Mouse (Mus musculus) embryonic fibroblast, embryonic 13.5 days (primary cell): ENCODE measurements around the gene Lhcgr.

Experiments used
- CTCF ChIP-seq: IDR thresholded peaks from 2 replicates; pipeline ENCODE4 v1.5.1; 2011; ENCODE audit warnings: mild to moderate bottlenecking, control low read depth, low read length, moderate library complexity, borderline replicate concordance; ENCODE audit not compliant: insufficient read depth
- POLR2A ChIP-seq: IDR thresholded peaks from 2 replicates; pipeline ENCODE4 v1.6.1; 2011; ENCODE audit warnings: low read depth, mild to moderate bottlenecking, control low read depth, low read length, moderate library complexity

DNA sequence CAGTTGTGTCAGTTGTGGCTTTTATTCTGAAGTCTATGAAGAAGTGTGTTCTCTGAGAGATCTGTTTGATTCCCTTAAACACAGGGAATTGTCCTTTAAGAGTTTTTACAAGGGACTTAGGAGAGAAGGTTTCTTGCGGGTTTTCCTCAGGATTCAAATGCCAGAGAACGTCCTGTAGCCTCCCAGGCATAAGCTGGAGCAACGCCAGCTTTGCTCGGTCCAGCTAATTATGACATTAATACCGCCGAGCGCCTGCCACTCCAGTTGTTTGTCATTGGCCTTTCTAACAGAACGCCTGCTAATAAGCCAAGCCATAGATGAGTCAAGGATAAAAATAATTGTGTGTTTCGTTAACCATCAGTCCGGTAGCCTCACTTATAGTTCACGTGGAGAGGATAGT lies 103.6 kb downstream of the Lhcgr start:
- TF ChIP-seq POLR2A (no peak), CTCF (no peak)
